Mouse (Mus musculus): ENCODE measurements around the gene Olfr137. TPM values are rescaled to one million over a fixed set of nuclear protein-coding genes. Genes with fewer than 3 reads are reported as not detected.

The Olfr137 gene
- total RNA-seq (2023): not detected

GRCm38 (mm10) chr17:38307470-38307869 is at the start of gene Olfr137:
TSS of gene Olfr137 (minus strand) at chr17:38307570.

DNA sequence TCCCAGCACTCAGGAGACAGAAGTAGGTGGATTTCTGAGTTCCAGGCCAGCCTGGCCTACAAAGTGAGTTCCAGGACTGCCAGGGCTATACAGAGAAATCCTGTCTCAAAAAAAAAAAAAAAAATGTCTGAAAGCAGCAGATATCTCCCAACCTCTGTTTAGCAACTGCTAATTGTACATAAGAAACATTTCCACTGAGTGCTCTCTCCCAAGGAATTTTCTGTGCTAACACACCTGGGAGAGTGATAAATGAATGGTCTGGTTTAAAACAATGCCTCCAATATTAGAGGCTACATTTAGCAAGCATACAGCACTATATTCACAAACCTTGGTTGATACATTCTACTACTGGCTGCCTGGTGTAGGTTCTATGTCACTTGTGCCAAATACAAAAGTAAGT is 22.2 kb upstream of the Olfr137 start, which contains the start of gene Olfr136:
Olfr136 (plus strand) TSS at position 301 of the 400 bp plus-strand sequence.

GRCm38 (mm10) chr17:38260735-38261134 is 46.6 kb downstream of the Olfr137 start, which contains the start of gene Olfr138:
TSS of gene Olfr138 (plus strand) at chr17:38261035.

Other genes starting within 250 kb of the Olfr137 start
- not detected for gene Olfr129, start 247.5 kb downstream of the Olfr137 start, total RNA-seq (2023)
- gene Olfr130, start 243.6 kb downstream of the Olfr137 start, total RNA-seq (2023): not detected
- not detected for gene Olfr131, start 218.9 kb downstream of the Olfr137 start, total RNA-seq (2023)
- gene Olfr132, start 173.0 kb downstream of the Olfr137 start, total RNA-seq (2023): not detected
- gene Olfr133, start 162.3 kb downstream of the Olfr137 start, total RNA-seq (2023): not detected
- not detected for gene Olfr134, start 136.2 kb downstream of the Olfr137 start, total RNA-seq (2023)
- gene Olfr135, start 103.2 kb downstream of the Olfr137 start, total RNA-seq (2023): not detected
- not detected for gene Olfr138, start 46.5 kb downstream of the Olfr137 start, total RNA-seq (2023)
- not detected for gene Olfr136, start 22.3 kb upstream of the Olfr137 start, total RNA-seq (2023)
- not detected for gene Esp36, start 112.6 kb upstream of the Olfr137 start, total RNA-seq (2023)
- gene Esp34, start 246.6 kb upstream of the Olfr137 start, total RNA-seq (2023): not detected

Measured in B cell, adult 67 days (primary cell).